Mouse (Mus musculus): ENCODE measurements around the gene H2-Ab1.

DNA sequence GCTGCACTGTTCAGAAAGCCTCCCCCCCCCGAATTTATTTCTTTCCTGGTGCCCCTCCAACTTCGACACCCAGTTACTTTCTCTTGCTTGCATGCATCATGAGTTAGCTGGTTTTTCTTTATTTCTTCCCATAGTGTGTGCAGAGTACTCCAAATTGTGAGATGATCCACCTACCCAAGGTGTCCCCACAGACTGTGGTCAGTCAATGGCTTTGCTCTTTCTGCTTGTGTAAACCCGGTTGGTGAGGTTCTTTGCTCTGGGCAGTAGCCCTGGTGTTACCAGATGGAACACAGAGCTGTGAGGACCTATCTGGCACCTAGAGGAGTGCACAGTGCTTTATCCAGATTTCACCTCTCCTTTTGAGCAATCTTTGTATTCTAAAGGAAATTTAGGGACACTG, 30.6 kb downstream of the H2-Ab1 start:
- TF ChIP-seq POLR2A (IDR thresholded peaks at IDR 0.05; ENCODE audit: insufficient read depth, low read depth, low read length) = no peak
- TF ChIP-seq CTCF (IDR thresholded peaks at IDR 0.05) = no peak

All from heart, adult 2 months (tissue).